22 mouse cellular contexts compared by ENCODE assay signal in genomic region chr3:17862367-17862766, GRCm38 (mm10).
DNase-seq lines count a peak whose midpoint lies in the region; ATAC-seq and TF ChIP-seq lines count a peak whose summit lies in the region.
"Had no signal": no experiment of that assay in that cellular context is flagged by ENCODE, and none has a peak within 500 bp of the region (broad histone marks: within the 10 kb centered on the region; RNA-seq: fewer than 3 reads in every experiment).

No protein-coding gene starts in this region.

- peak; percentile 82 for DNase-seq in forebrain, embryonic 14.5 days (ENCODE audit: low spot score)
- DNase-seq in layer of hippocampus, postnatal 14 days (ENCODE audit: low spot score in 2 of 2): peak; percentile 8 to 45
- no peak for DNase-seq in layer of hippocampus, adult 9-10 months (ENCODE audit: low spot score)
- peak; percentile 87 for DNase-seq in brain, embryonic 14.5 days (ENCODE audit: low read depth)
- peak; percentile 84 for DNase-seq in forebrain, postnatal 0 days
- no peak for DNase-seq in stomach, postnatal 0 days (ENCODE audit: low spot score)
- DNase-seq: adrenal gland, adult 2 months; adrenal gland, postnatal 25 days; cerebellum, adult 11-12 months; cerebellum, adult 9-10 months; cerebellum, postnatal 25 days; gastrocnemius, adult 2 months; gastrocnemius, postnatal 25 days had no signal

- no peaks in the 10 kb centered on the region for H3K27me3 ChIP-seq in forebrain, embryonic 14.5 days (replicated peaks; ENCODE audit: control insufficient read depth, insufficient read depth, low read length)
- no peaks in the 10 kb centered on the region for H3K27me3 ChIP-seq in forebrain, embryonic 12.5 days
- H3K27me3 ChIP-seq in forebrain, postnatal 0 days (ENCODE audit: insufficient read depth, low read length): no peaks in the 10 kb centered on the region
- no peaks in the 10 kb centered on the region for H3K27me3 ChIP-seq in stomach, postnatal 0 days (ENCODE audit: control insufficient read depth, insufficient read depth, low read length)
- H3K27me3 ChIP-seq: CH12.LX; embryonic facial prominence, embryonic 13.5 days; heart, embryonic 12.5 days; hindbrain, embryonic 15.5 days had no signal

- no peaks in the 10 kb centered on the region for H3K36me3 ChIP-seq in forebrain, embryonic 14.5 days (ENCODE audit: control insufficient read depth, insufficient read depth, low read length)
- H3K36me3 ChIP-seq in forebrain, embryonic 12.5 days (replicated peaks): no peaks in the 10 kb centered on the region
- H3K36me3 ChIP-seq in forebrain, postnatal 0 days (ENCODE audit: insufficient read depth): no peaks in the 10 kb centered on the region
- no peaks in the 10 kb centered on the region for H3K36me3 ChIP-seq in stomach, postnatal 0 days (ENCODE audit: control insufficient read depth, insufficient read depth, low read length)
- H3K36me3 ChIP-seq: embryonic facial prominence, embryonic 13.5 days; heart, embryonic 12.5 days; hindbrain, embryonic 10.5 days; hindbrain, embryonic 15.5 days had no signal

- H3K9me3 ChIP-seq in forebrain, embryonic 14.5 days (replicated peaks; ENCODE audit: control insufficient read depth, low read length): no peaks in the 10 kb centered on the region
- no peaks in the 10 kb centered on the region for H3K9me3 ChIP-seq in forebrain, embryonic 12.5 days
- H3K9me3 ChIP-seq in forebrain, postnatal 0 days (ENCODE audit: low read length): no peaks in the 10 kb centered on the region
- H3K9me3 ChIP-seq in stomach, postnatal 0 days (ENCODE audit: control insufficient read depth, low read length): no peaks in the 10 kb centered on the region
- H3K9me3 ChIP-seq: embryonic facial prominence, embryonic 13.5 days; heart, embryonic 12.5 days; hindbrain, embryonic 10.5 days; hindbrain, embryonic 15.5 days had no signal

- no peak overlapping the region for H3K27ac ChIP-seq in forebrain, embryonic 14.5 days (ENCODE audit: low read depth, low read length)
- no peak overlapping the region for H3K27ac ChIP-seq in forebrain, embryonic 12.5 days
- no peak overlapping the region for H3K27ac ChIP-seq in forebrain, postnatal 0 days (ENCODE audit: low read depth, low read length)
- H3K27ac ChIP-seq in stomach, postnatal 0 days (replicated peaks): no peak overlapping the region
- H3K27ac ChIP-seq: embryonic facial prominence, embryonic 13.5 days; gastrocnemius, adult 2 months; hindbrain, embryonic 10.5 days; hindbrain, embryonic 15.5 days had no signal

- peak; percentile 87 for ATAC-seq in forebrain, embryonic 14.5 days
- ATAC-seq in forebrain, embryonic 12.5 days (ENCODE audit: low FRiP score): no peak
- ATAC-seq in forebrain, postnatal 0 days: peak; percentile 92
- no peak for ATAC-seq in stomach, postnatal 0 days (ENCODE audit: low FRiP score, low TSS enrichment)
- ATAC-seq: activated CD4-positive, CD25-positive, alpha-beta regulatory T cell, adult 4 months; intestine, embryonic 16.5 days; Patski had no signal

- no peak for TF ChIP-seq CTCF in brain, embryonic 14.5 days (IDR thresholded peaks at IDR 0.05; ENCODE audit: borderline replicate concordance, extremely low read depth, insufficient read depth, insufficient read length)
- no peak for TF ChIP-seq CTCF in forebrain, postnatal 0 days (IDR thresholded peaks at IDR 0.05; ENCODE audit: low read depth)
- TF ChIP-seq CTCF in stomach, postnatal 0 days (IDR thresholded peaks at IDR 0.05; ENCODE audit: low read depth): no peak

- TF ChIP-seq EP300 in stomach, postnatal 0 days (optimal IDR thresholded peaks at IDR 0.05): no peak

- TF ChIP-seq POLR2A in brain, embryonic 14.5 days (IDR thresholded peaks at IDR 0.05; ENCODE audit: borderline replicate concordance, extremely low read depth, insufficient read depth, insufficient read length, poor library complexity, severe bottlenecking): no peak

- H3K4me2 ChIP-seq in forebrain, embryonic 14.5 days (ENCODE audit: low read length): no peak overlapping the region
- no peak overlapping the region for H3K4me2 ChIP-seq in forebrain, embryonic 12.5 days
- H3K4me2 ChIP-seq in forebrain, postnatal 0 days (ENCODE audit: low read depth): no peak overlapping the region
- no peak overlapping the region for H3K4me2 ChIP-seq in stomach, postnatal 0 days (replicated peaks; ENCODE audit: low read depth)
- H3K4me2 ChIP-seq: embryonic facial prominence, embryonic 13.5 days; heart, embryonic 12.5 days; hindbrain, embryonic 15.5 days had no signal

- H3K9ac ChIP-seq in forebrain, embryonic 14.5 days (ENCODE audit: low read length): no peak overlapping the region
- H3K9ac ChIP-seq in forebrain, embryonic 12.5 days: no peak overlapping the region
- no peak overlapping the region for H3K9ac ChIP-seq in forebrain, postnatal 0 days
- H3K9ac ChIP-seq in stomach, postnatal 0 days (ENCODE audit: low read length): no peak overlapping the region
- H3K9ac ChIP-seq: embryonic facial prominence, embryonic 13.5 days; heart, embryonic 12.5 days; hindbrain, embryonic 15.5 days had no signal

- no peak overlapping the region for H3K4me3 ChIP-seq in forebrain, embryonic 14.5 days (ENCODE audit: low read depth, low read length)
- no peak overlapping the region for H3K4me3 ChIP-seq in forebrain, embryonic 12.5 days (replicated peaks)
- H3K4me3 ChIP-seq in forebrain, postnatal 0 days (ENCODE audit: low read depth, low read length): no peak overlapping the region
- no peak overlapping the region for H3K4me3 ChIP-seq in stomach, postnatal 0 days (ENCODE audit: low read depth, low read length)
- H3K4me3 ChIP-seq: embryonic facial prominence, embryonic 13.5 days; gastrocnemius, adult 2 months; heart, embryonic 12.5 days; hindbrain, embryonic 10.5 days; hindbrain, embryonic 15.5 days had no signal

- WGBS in forebrain, embryonic 14.5 days: 70% methylated on average over 3 of the region's 3 CpGs
- 82% methylated on average over 3 of the region's 3 CpGs for WGBS in forebrain, embryonic 12.5 days
- WGBS in forebrain, postnatal 0 days: 52% methylated on average over 3 of the region's 3 CpGs
- WGBS in stomach, postnatal 0 days: 68% methylated on average over 3 of the region's 3 CpGs

- no peaks in the 10 kb centered on the region for H3K4me1 ChIP-seq in forebrain, embryonic 14.5 days (ENCODE audit: control insufficient read depth, insufficient read depth, low read length)
- H3K4me1 ChIP-seq in forebrain, embryonic 12.5 days: no peaks in the 10 kb centered on the region
- no peaks in the 10 kb centered on the region for H3K4me1 ChIP-seq in forebrain, postnatal 0 days (ENCODE audit: insufficient read depth)
- H3K4me1 ChIP-seq in stomach, postnatal 0 days (replicated peaks; ENCODE audit: control insufficient read depth, insufficient read depth): no peaks in the 10 kb centered on the region
- H3K4me1 ChIP-seq: embryonic facial prominence, embryonic 13.5 days; heart, embryonic 12.5 days; hindbrain, embryonic 10.5 days; hindbrain, embryonic 15.5 days had no signal

Comparison
In these comparisons a context has a peak if more than half of its experiments do, and no peak if none do; other contexts are left out.
1. ATAC-seq: peak in forebrain, embryonic 14.5 days (single experiment) and forebrain, postnatal 0 days (single experiment); none in forebrain, embryonic 12.5 days (single experiment) and stomach, postnatal 0 days (single experiment).
2. DNase-seq: peak in forebrain, embryonic 14.5 days (single experiment), layer of hippocampus, postnatal 14 days (2 of 2), brain, embryonic 14.5 days (single experiment) and forebrain, postnatal 0 days (single experiment); none in layer of hippocampus, adult 9-10 months (single experiment) and stomach, postnatal 0 days (single experiment).